Mouse (Mus musculus): Measurements from ENCODE around the gene Tab1.

Tab1 gene

DNA sequence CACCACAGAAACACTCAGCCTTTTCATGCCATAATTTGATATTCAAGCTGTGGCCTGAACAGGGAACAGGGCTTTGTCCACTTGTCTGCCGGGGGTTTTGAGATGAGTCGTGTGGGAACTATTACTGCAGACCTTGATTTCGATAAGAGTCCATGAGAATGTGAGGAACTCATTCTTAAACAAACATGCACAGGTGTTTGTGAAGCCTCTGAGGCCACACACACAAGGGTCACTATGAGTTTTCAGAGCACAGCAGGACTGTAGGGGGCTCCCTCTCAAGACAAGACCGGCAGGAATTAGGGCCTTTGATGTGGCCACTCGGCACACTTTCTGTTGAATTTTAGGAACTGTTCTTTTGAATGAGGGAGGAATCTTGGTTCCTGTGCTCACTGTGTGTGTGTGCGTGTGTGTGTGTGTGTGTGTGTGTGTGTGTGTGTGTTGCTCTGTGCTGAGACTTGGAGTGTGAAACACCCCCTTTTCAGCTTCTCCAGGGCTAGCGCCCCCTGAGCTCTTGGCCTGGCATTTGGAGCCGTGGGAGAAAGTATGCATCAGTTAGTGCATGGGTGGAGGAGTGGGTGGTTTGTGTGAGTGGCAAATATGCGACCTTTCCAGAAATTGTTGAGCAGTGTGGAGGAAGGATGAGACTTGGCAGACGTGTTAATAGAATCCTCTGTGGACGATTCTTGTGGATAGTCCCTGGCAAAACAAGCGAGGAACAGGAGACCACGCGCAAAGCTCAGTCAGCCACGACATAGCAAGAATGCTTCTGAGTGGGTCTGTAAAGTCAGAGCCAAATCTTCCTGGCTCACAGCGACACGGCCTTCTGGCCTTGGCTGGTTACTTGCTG lies 5.2 kb downstream of the Tab1 start:
- peak; percentile 76 for DNase-seq

DNA sequence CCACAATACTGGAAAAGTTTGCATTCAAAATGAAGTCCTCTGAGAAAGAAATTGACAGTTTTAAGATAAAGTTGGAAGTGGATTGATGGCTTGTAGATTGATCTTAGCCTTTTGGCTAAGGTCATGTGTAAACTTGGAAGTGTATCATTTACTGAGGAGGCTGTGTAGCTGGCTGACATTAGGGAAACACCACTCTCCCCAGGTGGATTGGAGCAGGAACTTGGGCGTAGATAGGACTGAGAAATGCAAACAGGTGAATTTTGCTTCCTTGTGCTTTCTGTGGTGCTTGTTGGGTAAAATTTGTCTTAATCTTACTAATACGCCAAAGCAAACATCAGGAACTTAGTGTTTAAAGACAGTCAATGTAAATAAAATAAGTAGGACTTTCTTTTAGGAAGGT lies 7.4 kb downstream of the Tab1 start:
- no peak for DNase-seq

DNA sequence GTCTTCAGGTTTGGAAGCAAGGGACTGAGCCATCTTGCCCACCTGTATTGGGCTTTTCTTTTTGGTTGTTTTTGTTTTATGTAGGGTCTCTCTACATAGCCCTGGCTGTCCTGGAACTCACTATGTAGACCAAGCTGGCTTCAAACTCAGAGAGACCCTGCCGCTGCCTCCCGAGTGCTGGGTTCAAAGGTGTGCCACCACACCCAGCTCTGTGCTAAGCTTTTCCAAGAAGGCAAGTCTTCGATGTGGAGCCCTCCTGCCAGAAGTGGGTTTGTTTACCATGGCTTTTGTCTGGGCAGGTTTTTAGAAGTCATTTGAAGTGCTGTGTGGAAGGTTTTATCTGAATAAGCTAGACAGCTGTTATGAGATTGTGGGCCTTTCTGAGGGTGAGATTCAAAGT lies 8.0 kb downstream of the Tab1 start:
- no peak for DNase-seq

DNA sequence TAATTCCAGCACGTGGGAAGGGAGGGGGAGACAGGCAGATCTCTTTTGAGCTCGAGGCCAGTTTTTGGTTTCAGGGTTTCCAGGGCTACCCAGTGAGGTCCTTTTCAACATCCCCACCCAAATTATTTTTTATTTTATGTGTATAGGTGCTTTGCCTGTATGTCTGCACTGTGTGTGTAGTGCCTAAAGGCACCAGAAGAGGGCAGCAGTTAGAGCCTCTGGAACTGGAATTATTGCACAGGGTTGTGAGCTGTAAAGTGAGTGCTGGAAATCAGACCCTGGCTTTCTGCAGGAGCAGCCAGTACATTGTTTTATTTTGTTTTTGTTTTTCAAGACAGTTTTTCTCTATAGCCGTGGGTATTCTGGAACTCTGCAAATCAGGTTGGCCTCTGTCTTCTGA lies 9.2 kb downstream of the Tab1 start:
- DNase-seq, result no peak

DNA sequence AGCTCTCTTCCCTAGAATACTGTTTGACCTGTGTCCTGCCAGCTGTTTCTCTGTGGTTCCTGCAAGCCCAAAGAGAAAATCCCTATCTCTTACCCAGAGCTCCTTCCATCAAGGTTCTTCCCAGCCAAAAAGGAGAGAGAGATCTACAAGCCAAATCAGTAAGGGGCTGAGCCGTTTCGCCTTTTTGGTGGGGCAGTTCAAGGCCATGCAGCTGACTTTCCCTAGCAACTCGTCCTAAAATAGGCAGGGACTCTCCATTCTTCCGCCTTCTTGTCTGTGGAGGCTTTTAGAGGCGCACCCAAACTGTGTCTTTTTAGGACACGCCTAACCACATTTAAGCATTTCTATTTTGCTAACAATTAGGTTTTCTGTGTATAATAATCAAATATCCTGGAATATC lies 10.8 kb downstream of the Tab1 start:
- DNase-seq, result no peak

DNA sequence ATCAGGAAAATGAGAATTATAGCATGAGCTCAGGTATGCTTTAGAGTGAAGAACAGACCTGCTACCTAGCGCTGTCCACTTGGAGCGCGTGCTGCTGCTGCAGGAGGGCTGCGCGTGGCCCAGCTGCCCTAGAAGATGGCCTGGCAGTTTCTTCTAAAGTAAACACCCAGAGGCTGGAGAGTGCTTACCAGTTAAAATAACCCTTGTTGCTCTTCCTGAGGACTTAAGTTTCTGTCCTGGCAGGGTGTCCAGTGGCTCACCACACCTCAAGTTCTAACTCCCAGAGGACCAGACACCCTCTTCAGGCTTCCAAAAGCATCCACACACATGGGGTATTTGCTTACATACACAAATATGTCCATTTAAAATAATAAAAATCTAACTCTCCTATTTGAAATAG lies 12.5 kb downstream of the Tab1 start:
- DNase-seq, result no peak

DNA sequence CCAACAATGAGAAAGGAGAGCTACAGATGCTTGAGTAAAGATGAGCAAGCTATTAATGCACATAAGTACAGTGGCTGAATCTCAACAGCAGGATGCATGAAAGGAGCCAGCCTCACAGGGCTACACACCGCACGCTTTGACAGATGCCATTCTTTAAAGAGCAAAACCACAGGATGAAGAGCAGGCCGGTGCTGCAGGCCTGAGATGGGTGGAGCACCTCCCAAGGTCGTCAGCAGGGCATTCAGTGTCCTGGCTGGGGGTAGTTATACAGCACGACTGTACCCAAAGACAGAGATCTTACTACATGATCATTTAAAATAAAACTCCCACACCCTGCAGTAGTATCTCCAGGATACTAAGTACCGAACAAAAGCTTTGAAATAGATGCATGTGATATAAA lies 13.2 kb downstream of the Tab1 start:
- DNase-seq, result no peak

DNA sequence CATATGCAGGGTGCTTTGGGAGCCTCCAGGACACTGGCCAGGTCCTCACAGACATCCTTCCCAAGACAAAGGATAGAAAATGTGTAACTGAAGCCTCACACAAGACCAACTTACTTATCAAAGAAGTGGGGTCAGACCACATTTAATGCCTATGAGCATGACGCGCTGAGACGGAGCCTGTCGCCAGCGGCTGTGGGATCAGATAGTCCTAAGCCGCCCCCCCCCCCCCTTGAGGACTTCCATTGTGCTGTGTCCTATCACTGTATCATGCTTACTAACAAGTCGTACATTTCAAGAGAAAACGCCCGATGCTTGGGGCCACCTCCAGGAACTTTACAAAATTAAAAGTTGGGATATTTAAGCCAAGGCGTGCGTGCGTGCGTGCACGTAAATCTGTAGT lies 14.2 kb downstream of the Tab1 start:
- no peak for DNase-seq

DNA sequence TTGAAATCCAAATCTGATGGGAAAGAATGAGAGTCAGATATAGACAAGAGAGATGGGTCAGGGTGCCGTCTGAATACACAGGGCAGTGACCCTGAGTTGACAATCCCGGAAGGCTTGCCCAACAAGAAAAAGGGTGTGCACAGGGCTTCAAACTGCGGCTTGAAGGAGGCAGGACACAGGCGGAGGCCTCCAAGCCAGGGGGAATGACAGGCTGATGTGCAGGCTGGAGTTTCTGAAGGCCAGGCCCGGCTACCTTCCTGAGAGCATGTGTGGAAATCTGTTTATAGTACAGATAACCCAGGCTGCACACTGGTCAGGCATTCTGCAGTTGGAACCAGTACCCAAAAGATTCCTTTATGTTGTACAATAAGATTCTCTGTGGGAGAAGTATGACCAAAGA lies 14.6 kb downstream of the Tab1 start:
- DNase-seq, result no peak

DNA sequence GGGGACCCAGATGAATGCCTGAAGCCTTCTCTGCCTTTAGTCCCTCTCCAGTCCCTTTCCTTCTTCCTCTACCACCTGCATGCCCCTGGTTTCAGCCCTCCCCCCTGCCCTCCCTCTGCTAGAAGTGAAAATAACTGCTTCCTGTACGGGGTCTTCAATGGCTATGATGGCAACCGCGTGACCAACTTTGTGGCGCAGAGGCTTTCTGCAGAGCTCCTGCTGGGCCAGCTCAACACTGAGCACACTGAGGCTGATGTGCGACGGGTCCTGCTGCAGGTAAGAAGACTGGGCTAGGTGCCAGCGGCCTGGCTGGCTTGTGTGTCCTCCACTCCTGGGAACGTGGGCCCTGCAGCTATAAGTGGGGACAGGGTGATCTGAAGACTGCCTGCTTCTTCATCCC lies 15.6 kb downstream of the Tab1 start:
- DNase-seq, result no peak

DNA sequence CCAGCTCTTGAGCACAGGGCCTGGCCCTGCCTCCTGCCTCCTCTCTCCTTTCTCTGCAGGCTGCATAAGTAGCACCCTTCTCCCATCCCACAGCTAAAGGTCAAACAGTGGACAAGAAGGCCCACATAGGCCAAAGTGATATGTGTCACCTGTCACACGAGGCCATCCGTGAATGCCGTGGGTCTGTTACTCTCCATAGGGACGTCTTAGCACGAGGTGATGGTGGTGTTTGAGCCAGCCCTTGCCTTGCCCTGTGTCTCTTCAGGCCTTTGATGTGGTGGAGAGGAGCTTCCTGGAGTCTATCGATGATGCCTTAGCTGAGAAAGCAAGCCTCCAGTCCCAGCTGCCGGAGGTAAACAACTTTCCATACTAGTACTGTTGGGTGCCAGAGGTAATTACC lies 16.6 kb downstream of the Tab1 start:
- no peak for DNase-seq

DNA sequence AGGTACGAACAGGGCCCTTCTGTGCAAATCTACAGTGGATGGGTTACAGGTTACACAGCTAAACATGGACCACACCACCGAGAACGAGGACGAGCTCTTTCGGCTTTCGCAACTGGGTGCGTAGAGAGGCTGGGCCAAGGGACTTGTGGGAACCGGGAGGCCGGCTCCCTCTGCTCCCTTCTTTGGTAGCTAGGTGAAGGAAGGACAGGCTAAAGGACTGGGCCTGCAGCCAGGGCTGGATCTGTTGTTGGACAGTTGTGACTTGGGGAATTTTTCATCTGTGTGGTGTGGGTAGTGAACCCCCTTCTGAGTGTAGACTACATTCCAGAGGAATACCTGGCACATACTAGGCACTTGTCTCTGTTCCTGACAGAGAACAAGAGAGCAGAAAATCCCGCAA lies 19.7 kb downstream of the Tab1 start:
- DNase-seq, result no peak

DNA sequence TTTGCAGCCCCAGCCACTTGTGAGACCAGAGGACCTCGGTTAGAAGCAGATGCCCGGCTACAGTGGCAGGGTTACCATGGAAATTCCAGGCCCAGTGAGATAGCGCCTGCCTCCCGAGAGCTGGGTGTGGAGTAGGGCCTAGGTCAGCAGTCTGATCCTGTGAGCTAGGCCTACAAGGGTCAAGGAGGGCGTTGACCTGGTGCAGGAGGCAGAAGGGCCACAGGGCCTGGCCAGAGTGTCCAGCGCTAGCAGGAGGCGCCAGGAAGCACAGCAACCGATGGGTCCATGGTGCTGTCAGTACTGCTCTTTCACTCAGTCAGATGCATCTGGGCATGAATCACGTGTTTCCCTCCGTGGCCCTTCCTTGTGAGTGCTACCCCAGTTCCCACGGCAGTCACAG lies 20.8 kb downstream of the Tab1 start:
- no peak for DNase-seq

DNA sequence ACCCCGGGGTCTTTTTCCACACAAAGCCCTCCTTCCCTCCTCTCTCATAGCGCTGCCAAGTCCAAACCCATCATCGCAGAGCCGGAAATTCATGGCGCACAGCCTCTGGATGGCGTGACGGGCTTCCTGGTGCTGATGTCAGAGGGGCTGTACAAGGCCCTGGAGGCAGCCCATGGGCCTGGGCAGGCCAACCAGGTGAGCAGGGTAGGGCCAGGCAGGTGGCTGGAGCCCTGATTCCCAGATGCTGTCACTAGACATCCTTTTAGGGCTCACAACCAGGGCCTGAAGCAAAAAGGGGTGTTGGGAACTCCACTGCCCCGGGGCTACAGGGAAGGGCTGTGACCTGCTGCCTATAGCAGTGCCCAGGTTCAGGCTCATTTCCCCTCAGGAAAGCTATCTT lies 22.8 kb downstream of the Tab1 start:
- no peak for DNase-seq

DNA sequence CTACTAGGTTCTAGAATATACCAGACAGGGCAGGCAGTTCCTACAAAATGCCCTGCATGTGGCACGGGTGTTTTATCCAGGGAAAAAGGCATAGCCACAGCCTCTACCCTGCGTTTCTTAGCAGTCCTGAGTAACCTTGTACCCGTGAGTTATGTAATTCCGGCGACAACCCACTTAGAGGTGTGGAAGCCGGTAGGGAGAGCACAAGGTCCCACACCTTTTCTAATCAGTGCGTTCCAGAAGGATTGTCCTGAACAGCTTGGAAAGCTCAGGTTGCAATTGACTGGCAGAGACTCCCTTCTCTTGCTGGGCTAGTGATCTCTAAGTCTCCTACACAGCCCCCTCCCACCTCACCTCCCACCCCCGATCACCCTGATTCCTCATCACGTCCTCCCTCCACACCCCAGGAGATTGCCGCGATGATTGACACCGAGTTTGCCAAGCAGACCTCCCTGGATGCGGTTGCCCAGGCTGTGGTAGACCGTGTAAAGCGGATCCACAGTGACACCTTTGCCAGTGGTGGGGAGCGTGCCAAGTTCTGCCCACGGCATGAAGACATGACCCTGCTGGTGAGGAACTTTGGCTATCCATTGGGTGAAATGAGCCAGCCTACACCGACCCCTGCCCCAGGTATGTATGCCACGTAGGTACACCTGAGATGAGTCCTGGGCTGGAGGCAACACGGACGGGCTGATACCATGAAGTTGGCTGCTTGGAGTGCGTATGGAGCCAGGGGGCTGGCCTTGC lies 24.4 kb downstream of the Tab1 start:
- DNase-seq, result no peak

DNA sequence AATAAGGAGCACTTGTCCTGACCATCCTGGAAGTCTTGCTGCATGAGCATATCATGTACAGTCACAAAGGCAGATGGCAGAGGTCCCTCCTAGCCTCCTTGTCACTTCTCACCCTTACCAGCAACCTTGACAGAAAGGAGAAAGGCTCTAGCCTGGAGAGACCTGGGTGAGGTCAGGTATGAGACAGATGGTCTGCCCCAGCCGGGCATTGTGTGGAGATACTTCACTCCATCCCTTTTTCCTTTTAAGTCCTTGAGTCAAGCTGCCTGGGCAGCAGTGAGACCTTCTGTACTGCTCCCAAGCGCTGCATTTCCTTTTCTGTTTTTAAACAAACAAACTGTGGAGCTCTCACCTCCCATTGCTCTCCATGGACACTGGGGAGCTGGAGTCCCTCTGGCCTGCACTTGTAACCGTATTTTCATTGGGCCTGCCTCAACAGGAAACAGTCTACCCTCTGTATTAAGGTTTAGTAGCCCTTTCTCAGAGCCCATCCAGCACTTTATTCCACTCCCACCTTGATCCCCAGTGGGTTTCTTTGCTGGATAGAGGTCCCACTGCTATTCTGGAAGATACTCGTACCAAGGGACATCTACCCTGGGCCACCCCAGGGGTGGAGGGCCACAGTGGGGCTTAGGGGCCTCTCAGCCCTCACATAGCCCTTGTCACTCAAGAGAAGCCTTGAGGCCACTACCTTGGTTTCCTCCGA lies 25.2 kb downstream of the Tab1 start:
- no peak for DNase-seq

DNA sequence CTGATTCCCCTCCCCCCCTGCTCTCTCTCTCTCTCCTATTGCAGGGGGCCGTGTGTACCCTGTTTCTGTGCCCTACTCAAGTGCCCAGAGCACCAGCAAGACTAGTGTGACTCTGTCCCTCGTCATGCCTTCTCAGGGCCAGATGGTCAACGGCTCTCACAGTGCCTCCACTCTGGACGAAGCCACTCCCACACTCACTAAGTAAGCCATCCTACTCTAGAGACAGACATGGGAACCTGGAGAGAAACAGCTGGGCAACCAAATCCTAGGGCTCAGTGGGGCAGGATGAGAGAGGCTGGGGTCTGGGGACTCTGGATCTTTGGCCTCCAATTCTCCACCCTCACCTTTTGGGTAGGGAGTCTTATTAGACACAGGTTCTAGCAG lies 25.8 kb downstream of the Tab1 start:
- no peak for DNase-seq

DNA sequence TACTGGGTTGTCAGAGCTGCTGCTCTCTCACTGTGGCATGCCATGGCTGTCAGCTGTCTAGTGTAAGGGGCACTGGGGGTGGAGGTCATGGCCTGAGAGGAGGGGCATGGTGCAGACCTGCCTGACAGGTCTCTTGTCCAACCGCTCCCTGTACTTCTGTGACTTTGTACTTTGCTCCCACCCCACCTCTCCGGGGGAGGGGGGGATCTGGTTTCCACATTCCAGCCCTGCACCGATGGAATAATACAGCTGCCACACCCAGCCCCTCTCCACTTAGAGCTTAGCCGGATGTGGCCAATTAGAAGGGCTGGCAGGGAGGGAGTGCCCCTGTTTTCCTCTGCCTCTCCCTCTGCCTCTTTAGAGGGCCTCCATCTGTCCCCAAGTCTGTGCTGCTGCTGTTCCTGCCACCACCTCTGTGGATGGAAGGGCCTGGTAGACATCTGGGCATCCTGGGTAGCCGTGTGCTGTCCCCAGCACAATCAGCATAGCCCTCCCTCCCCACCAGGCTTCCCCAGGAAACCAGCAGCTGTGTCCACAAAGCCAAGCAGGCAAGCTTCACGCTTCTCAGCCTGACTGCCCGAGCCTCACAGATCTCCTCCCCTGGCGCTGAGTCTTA lies 26.5 kb downstream of the Tab1 start:
- DNase-seq, result no peak

DNA sequence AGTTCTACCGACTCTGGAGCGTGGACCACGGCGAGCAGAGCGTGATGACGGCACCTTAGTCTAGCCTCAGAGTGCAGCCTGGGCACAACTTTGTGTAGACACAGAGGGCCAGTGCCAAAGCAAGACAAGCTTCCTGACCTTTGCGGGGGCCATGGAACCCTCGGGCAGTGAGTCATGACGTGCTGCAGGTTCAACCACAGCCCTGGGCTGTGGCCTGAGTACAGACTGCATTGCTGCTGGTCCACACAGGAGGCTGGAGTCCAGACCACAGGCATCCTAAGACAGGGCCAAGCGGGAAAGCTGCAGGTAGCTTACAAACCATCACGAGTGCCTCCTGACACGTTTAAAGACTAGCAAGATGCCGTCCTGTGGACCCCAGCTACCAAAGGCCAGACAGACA lies 27.3 kb downstream of the Tab1 start:
- no peak for DNase-seq

DNA sequence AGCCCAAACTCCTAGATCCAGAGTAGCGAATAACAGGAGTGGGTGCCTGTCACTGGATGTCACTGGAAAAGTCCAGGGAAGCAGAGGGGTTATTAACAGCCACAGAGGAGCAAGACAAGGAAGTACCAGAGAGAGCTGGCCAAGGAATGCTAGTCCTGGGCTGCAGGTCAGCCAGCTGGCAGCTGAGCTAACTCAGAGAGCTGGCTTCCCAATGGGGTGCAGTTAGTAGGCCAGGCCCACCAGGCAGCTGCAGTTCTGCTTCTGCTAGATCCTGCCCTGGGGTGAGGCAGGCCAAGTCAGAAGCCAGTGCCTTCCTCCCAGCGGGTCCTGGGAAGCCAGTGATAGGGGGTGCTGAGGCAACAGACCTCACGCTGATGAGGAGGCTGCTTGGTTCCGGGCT lies 27.8 kb downstream of the Tab1 start:
- no peak for DNase-seq

DNA sequence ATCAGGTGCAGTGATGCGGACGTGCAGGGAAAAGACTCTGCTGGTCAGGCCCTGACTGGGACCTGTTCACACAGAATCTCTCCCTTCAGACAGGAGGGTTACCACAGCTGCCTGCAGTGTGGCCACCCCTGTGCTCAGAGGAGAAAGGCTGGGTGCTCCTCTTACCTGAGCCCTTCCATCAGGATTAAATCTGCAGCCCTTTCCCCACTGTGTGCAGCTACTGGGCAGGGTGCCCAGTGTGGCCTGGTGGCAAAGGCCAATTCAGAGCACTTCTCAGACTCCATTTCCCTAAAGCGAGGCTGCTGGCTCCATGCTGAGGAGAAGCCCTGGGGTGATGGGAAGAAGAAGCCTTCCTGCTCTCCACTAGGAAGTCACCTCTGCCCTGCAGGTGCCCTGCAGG lies 28.3 kb downstream of the Tab1 start:
- DNase-seq, result no peak

DNA sequence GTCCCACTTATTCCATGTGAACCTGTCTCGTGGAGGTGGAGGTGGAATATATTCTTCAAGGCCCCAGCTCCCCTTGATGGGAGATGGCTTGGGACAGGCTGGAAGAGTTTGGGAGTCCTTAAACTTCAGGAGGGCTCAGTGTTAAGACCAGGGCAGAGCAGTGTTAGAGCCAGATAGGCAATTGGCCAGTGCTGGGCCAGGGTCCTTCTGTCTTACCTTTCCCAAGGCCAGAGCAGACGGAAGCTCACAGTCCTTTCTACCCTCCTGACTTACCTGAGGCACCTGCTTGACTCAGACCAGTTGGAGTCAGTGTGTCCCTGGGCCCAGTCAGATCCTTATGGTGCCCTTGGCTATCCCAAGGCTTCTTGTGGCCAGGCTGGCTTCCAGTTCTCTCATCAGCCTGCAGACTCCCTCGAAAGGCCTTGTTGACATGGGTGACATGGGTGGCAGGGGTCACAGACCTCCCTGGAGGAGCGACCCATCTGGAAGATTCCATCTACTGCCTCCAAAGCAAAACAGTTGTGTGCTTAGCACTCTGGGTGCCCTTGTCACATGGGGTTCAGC lies 29.6 kb downstream of the Tab1 start:
- no peak for DNase-seq

DNA sequence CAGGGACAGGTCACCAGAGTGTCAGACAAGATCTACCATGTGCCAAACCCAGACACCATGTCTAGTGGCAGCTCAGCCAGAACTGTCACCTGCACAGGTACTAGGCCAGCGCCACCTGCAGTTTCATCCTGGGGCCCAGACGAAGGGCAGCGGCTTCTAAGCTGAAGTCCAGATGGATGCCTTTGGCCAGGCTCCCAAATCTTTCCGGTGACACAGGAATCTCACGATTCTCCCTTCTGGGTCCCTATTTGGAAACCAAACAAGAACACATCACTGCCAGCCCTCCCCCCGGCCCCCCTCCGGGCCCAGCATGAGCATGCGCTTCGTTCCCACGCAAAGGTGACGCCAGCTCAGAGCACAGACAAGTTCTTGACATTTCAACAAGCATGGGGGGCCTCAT lies 30.3 kb downstream of the Tab1 start:
- peak; percentile 75 for DNase-seq
